Mouse (Mus musculus) 3134 (cell line): Measurements from ENCODE around the gene St3gal6.

Experiments
- DNase-seq: peaks from one replicate; pipeline ENCODE4 v3.0.0-alpha.2; 2011; ENCODE audit warnings: low spot score; ENCODE audit not compliant: insufficient read length; ENCODE audit errors: extremely low read depth

The St3gal6 gene

DNA sequence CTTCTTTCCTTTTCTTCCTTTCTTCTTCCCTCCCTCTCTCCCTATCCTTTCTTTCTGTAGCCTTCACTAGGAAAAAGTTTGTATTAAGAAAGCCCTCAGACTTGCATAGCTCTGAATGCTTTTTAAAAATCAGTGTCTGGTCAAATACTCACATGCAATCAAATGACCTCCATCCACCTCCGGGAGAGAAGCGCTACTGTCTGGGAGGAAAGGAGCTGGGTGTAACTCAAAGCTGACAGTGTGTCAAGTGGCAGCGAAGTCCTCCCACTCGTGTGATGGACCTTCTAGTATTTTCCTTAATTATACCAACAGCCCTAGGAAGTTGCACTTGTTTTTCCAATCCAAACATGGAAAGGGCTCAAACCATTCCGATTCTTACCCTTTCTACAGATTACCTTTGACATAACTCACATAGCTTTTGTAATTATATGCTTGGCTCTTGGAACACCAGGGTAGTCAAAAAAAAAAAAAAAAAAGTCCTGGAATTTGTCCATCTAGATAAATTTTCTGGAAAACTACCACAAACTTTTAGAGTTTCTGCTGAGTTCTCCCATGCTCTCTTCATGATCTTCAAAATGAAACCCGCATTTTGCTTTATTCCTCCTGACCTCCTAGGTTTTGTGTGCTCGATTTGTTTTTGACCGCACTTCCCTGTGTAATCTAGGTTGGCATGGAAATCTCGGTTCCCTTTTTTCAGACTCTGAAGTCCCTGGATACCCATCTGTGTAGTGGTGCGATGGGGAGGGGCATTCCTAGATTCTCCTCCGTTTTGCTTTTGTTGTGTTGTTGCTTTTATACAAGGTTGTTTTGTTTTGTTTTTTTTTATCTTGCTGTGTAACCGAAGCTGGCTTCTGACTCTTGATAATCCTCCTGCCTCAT is at the start of gene St3gal6:
TSS of gene St3gal6 (minus strand) at position 272 of the 879 bp plus-strand sequence.
- DNase-seq, result no peak

DNA sequence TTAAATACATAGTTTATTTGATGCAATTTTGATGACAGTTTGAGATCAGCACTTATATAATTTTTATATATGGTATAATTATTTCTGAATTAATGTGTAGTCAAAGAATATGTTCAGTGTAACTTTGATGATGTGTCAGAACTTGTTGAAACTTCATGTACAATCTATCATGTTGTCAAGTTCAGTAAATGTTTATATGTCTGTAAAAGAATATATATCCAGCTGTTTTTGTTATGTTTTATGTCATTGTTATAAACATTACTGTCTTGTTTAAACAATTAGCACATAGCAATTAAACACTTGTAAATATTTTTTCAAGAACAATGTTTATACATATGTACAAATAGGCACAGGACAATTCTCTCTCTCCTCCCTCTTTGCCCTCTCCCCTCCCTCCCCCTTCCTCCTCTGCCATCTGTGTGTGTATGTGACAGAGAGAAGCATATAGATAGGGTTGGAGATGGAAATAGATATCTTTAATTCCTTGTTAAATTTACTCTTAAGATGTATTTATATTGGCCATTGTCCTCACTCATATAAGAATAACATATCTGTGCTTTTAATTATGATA is 46.7 kb upstream of the St3gal6 start:
- no peak for DNase-seq

DNA sequence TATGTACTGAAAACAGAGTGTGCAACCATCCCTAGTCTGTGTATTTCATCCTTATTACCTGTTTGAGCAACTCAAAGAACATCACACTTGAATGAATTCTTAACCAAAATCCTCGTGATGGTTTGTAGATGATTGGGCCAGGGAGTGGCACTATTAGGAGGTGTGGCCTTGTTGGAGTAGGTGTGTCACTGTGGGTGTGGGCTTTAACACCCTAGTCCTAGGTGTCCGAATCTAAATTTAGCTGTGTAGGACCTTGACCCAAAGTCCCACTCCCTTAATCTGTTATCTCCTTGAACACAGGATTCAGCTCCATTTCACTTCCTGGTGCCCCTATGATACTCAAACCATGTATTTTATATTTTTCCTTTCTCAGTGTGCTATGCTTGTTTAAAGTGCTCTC is 37.2 kb upstream of the St3gal6 start:
- no peak for DNase-seq

DNA sequence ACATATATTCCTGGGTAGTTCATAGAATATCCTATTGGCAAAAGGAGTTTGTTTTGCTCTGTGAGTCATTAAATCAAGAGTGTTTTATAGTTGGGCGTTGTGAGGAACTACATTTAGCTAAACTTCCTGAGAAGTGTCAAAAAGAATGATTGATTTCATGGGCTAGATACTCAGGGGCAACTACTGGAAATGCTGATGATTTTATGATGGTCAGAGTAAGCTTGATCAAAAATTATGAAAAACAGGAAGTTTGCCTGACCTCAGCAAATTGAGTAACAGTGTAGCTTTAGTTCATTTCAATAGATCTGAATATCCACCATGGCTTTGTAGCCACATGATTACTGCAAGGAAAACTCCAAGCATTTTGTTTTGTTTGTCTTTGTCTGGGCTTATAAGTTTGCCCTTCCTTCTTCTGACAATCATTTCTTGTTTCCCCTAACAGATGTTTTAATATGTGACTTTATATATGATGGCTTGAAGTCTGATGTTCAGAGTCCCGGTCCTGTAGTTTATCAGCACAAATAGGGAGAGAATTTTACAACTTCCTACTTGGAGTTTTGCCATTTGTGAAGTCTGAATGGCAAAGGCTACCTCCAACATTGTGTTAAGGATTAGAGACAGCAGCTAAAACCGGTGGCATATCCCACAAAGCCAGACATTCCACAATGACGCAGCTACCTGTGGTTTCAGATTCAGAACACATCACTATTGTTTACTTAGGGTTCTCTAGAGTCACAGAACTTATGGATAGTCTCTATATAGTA is 32.2 kb upstream of the St3gal6 start:
- no peak for DNase-seq

DNA sequence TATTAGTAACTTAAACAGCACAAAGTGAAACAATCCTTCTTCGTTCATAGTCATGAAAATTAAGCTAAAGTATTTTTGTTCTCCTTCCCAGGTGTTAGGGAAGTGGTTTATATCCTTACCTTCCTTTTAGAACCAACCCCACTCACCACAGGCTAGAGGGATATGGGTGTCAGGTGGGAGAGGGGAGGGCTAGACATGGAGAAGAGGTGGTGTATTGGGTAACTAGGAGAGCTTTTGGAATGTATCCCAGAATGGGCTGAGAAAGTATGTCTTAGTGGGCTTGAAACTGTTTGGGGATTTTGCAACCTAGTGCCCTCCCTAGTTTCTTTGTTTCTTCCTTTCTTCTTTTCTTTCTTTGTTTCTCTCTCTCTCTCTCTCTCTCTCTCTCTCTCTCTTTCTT is 30.6 kb upstream of the St3gal6 start:
- DNase-seq, result no peak

DNA sequence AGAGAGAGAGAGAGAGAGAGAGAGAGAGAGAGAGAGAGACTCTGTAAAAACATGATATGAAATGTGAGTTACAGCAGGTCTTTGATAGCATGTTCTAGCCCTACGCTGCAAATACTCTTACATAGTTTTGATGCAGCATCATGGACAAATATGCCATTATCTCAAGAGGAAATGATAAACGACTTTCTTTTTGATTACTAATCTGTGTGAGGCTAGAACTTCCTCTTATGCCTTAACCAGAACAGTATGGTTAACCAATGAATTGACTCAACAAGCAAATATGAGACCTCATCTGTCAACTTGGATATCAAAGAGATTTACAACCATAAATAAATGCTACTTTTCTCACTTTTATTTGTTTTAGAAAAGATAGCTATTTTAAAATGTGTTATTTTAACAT is 24.0 kb upstream of the St3gal6 start:
- no peak for DNase-seq

DNA sequence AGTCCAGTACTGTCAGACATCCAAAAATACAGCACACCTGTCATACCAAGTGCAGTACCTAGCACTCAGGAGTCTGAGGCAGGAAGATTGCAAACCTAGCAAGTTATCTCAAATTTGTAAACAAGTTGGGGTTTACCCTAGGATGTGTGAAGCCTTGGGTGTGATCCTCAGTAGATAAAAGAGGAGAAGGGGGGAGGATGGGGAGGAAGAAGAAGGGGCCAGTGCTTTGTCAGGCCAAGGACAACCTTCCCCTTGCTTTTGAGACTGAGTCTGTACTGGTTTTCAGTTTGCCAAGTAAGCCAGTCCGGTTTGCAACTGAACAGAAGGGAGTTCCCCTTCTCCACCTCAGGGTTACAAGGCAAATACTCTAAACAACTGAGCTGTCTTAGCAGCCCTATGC is 22.1 kb upstream of the St3gal6 start:
- DNase-seq, result no peak

DNA sequence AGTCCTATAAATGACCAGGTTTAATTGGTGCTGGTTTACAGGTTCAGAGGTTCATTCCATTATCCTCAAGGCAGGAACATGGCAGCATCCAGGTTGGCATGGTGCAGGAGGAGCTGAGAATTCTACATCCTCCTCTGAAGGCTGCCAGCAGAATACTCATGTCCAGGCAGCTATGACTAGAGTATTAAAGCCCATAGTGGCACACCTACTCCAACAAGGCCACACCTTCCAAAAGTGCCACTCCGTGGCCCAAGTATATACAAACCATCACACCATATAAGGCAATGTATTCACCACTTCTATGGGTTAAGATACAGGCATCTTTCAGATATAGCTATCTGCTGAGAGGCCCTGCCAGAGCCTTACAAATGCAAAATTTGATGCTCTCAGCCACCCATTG is 15.4 kb upstream of the St3gal6 start:
- no peak for DNase-seq

DNA sequence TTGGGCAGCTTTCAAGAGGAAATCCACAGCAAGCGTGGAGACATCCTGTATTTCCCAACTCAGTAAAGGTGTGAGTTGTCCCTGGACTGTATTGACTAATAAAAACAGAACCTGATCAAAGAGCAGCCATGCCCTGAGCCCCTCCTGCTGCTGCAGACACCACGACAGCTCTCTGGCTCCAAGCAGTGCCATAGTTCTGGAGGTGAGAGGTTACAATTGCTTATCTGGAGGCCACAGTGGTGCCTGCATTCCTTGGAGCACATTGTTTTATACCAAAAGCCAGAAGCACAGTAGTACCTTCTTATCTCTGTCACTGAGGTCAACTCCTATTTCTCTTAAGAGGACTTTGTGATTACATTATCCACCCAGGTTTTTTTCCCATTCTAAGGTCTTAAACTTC is 15.0 kb upstream of the St3gal6 start:
- DNase-seq, result no peak

DNA sequence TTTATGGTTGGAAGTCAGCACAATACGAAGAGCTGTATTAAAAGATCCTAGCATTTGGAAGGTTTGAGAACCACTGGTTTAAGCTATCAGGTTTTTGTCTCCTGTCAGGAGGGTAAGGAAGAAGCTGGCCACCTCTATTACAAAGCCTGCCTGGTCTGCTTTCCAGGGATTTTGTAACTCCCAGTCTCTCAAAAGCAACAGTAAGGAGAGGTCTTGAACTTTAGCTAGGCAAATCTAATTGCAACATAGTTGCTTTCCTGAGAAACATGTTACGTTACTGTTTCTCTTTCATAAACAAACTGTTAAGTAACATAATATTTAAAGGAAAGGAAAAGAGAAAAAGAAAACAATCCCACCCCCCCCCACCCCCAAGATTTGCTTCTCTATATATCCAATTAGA is 12.0 kb upstream of the St3gal6 start:
- no peak for DNase-seq

DNA sequence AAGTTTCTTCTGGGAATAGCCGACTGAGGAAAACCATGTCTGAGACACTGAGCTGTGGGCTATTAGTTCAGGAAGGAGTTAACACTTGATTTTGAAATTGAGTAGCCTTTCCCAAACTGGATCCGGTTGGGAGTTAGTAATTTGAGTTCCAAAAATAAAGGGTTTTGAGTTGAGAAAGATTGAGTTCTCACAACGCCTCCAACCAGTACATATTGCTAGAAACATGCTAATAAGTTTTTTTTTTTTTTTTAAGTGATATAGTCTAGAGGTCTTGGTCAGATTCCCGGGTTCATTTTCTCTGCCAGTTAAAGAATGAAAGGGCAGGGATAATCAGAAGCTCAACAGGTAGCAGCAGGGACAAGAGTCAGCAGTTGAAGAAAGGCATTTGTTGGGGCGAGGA is 11.2 kb upstream of the St3gal6 start:
- no peak for DNase-seq

DNA sequence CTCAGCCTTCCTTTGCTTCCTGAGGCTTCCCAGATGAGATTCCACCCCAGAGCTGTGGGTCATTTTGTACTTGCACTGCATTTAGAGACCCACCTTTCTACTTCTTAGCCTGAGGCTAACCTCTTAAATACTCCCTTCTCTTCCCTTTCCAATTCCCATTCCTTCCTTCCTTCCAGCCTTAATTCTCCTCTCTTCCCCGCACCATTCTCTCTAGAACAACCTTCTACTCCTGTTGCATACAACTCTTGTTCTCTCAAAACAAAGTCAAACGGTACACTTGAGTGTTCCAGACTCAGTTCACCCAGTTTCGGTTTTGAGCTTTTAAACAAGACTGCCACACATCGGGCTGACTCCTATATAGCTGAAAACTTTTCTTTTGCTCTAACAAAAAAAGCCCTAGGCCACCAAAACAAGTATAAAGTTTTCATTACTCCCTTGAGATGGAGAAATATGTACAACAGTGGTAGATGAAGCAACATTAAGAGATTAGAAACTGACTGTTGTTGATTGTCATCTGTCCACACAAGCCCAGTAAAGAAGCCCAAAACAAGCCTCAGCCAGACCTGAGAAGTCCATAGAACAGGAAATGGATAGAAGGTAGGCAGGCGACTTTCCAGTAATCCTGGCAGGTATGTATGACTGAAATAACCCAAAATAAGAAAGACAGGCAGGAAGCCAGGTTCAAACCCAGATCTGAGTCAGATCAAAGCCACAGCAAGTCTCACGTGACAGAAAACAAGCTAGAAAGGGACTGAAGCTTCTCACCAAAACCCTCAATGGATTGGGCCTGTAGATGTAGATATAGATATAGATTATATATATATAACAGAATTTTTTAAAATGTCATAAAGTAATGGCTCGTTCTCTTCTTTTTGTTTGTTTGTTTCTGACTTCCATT is 10.5 kb upstream of the St3gal6 start:
- DNase-seq, result no peak

DNA sequence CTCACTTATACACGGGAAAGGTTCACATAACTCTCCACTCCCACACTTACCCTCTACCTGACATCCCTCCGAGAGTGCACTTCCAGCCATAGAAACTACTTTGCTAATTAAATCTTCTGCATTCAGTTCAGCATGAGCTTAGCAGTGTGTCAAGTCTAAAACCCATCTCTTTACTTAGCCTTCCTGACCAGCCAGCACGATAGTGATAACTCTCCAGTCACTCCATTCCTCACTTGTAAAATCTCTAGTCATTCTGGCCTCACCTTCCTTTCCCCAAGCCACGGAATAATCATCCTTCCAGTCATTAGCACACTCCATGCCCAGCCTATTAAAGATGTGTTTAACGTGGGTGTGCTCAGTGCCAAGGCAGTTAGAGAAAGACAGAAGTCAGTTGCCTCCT is 9.7 kb upstream of the St3gal6 start:
- no peak for DNase-seq

DNA sequence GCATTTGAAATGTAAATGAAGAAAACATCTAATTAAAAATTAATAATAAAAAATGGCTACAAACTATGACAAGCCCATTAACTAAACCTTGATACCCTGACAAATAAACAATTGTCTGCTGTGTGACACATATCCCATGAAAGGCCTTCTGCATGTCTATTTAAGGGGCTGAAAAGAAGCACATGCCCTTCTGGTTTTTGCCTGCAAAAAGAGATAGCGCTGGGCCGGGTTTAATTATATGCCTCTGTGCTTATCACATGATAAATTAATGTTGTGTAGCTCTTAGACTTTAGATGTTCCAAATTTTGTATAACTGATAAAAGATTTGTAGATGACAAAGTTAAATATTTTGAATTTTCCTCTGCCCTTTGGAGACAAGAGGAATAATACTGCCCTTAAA is 9.2 kb upstream of the St3gal6 start:
- no peak for DNase-seq

DNA sequence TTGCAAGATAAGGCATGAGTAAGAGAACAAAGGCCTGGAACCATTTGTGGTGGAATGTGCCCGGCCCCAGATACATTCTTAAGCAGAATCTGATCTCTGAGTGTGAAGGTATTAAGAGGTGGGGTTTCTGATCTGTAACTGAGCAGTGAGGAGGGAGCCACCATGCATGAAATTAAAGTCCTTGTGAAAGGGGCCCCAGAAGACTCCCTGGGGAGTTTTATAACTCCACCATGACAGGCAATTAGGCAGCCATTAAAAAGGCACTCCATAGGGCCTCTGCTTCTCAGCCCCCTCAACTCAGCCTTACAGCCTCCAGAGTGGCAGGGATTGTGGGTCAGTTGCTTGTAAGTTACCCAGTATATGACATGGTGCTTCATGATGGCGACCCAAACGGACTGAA is 8.5 kb upstream of the St3gal6 start:
- DNase-seq, result no peak

DNA sequence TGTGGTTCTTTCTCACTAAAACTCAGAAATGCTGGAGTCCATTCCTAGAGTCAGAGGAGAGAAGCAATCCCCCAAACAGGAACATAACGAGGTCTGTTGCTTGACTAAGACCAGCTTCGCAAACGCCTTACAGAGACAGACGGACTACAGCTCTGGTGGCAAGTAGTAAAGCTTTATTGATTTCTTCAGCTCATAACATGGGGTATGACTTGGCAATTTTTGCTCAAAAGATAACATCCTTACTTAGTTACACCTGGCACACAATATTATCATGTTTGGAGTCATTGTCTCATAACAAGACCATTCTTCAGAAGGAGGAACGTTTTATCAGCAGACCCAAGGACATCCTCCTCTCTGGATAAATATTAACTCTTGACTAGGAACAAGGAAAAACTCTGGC is 3.8 kb upstream of the St3gal6 start:
- DNase-seq, result no peak

DNA sequence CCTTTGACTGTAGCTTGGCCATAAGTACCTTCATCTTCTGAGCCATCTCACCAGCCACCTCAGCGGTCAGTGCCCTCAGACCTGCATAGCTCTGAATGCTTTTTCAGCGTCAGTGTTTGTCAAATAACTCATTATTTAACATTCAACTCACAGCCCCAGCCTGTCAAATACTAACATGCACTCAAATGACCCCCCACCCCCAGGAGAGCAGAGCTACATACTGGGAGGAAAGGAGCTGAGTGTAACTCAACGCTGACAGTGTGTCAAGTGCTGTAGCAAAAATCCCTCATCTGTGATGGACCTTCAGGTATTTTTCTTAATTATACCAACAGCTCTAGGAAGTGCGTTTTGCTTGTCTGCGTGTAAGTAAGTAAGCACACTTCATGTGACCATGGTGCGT is 2.7 kb upstream of the St3gal6 start:
- DNase-seq, result no peak

DNA sequence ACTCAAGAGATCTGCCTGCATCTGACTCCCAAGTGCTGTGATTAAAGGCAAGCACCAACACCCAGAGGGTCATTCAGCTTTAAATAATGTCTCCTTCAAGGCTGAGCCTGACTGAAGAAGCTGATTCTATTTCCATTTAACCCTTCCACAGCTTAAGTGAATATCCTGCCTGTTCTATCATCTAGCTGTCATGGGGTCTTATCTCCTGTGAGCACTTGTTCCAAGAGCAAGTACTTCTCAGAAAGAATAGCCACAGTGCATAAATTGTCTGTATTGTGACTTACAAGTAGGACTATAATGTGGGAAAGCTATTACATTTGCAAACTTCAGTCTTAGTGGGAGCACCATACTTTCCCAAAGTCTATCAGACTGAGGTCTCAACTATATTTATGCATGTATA is 1.8 kb upstream of the St3gal6 start:
- DNase-seq, result no peak

DNA sequence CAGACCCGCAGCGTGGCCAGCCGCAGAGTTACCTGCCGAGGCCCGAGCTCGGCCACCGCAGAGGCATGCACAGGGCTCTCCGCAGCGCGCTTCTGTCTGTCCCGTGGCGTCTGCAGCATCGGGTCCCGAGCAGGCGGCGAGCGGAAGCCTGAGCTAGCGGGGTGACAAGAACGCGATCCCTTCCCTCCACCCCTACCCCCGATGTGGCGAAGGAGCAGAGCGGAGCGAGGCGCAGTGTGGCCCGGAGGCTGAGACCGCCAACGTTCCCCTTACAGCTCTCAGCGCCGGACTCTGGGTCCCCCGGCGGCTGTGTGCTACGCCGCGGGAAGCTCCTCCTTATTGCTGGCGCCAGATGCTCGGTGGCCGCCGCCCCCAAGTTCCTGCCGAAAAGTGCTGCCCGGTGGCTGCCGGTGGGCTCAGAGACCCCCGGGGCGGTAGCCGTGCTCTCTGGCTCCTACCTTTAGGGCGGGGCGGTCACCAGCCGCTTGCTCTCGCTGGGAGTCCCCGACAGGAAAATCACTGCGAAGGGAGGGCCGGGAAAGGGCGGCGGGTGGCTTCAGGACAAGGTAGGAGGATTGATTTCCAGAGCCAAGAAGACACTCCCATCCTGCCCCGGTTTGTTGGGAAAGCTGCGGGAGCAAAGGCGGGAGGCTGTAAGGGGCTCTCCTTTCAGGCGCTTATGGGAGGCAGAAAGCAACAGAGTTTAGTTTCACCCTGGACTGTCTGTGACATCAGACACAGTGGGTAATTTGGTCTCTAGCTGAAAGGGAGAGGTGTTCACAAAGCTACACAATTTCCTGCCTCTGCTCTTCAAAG is 791 bp downstream of the St3gal6 start:
- no peak for DNase-seq

DNA sequence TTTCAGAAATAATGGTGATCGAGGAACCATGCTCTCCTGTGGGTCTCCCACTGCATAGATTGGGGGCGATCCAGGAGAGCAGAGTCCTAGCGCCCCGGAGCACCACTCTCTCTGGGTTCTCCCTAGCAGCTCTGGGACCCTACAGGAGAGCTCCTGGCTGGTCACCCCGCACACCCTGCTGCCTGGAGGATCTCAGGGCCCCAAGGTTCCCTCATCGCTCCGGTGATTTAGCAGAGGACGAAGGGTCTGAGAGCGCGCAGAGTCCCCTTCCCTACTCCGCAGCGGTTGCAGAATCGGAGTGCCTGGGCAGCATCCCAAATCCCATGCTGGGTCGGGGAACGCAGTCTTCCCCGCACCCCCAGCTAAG is 1.4 kb downstream of the St3gal6 start:
- no peak for DNase-seq
